Mouse (Mus musculus) adrenal gland, adult 2 months (tissue): ENCODE data around the gene Grk1. TPM values are rescaled to one million over a fixed set of nuclear protein-coding genes. Genes with fewer than 3 reads are reported as not detected.

ENCODE experiments used
- polyA plus RNA-seq: library from polyadenylated mRNA; depleted of rRNA; stranded (reverse); fragments of >200 nt; gene quantifications from 2 replicates; pipeline ENCODE4 v1.2.3, GENCODE M21; 2012; rRNA removed
- total RNA-seq, 2 experiments: library from RNA; stranded (reverse); gene quantifications; 2 replicates each; pipeline ENCODE4 v1.2.3; 2021

Grk1 gene
- total and polyA plus RNA-seq, 3 experiments, result not detected

Other genes with a start within 250 kb of the Grk1 start
- 100 to 1,000 TPM; 476 to 520 TPM for gene Lamp1, start 245.9 kb upstream of the Grk1 start, total RNA-seq
- gene Lamp1, start 245.9 kb upstream of the Grk1 start, polyA plus RNA-seq, result 336 and 366 TPM in 2 replicates
- gene Grtp1, start 204.5 kb upstream of the Grk1 start, total RNA-seq, result 10 to 100 TPM; 10.8 to 16.4 TPM
- gene Grtp1, start 204.5 kb upstream of the Grk1 start, polyA plus RNA-seq, result 10.1 and 12.5 TPM in 2 replicates
- 1 to 10 TPM in 1 of 2 experiments, under 1 TPM in 1; 0.93 to 5.4 TPM for gene Adprhl1, start 150.9 kb upstream of the Grk1 start, total RNA-seq
- gene Adprhl1, start 150.9 kb upstream of the Grk1 start, polyA plus RNA-seq, result 0.38 and 2.0 TPM in 2 replicates
- 10 to 100 TPM; 28.3 to 36.2 TPM for gene Dcun1d2, start 117.0 kb upstream of the Grk1 start, total RNA-seq
- 23.3 and 24.9 TPM in 2 replicates for gene Dcun1d2, start 117.0 kb upstream of the Grk1 start, polyA plus RNA-seq
- gene Tmco3, start 116.9 kb upstream of the Grk1 start, total RNA-seq, result 10 to 100 TPM; 27.1 to 35.5 TPM
- 41.1 and 44.8 TPM in 2 replicates for gene Tmco3, start 116.9 kb upstream of the Grk1 start, polyA plus RNA-seq
- gene Tfdp1, start 66.3 kb upstream of the Grk1 start, total RNA-seq, result 10 to 100 TPM; 62.7 to 67.1 TPM
- 12.6 and 15.3 TPM in 2 replicates for gene Tfdp1, start 66.3 kb upstream of the Grk1 start, polyA plus RNA-seq
- under 1 TPM in 1 of 2 experiments, not detected in 1; 0.69 TPM for gene Atp4b, start 8.3 kb upstream of the Grk1 start, total RNA-seq
- gene Atp4b, start 8.3 kb upstream of the Grk1 start, polyA plus RNA-seq, result 0.43 and 1.2 TPM in 2 replicates
- 1 to 10 TPM in 1 of 2 experiments, under 1 TPM in 1; 0.49 to 1.4 TPM for gene Tmem255b, start 30.1 kb downstream of the Grk1 start, total RNA-seq
- 3.2 and 5.7 TPM in 2 replicates for gene Tmem255b, start 30.1 kb downstream of the Grk1 start, polyA plus RNA-seq
- 100 to 1,000 TPM; 127 to 450 TPM for gene Gas6, start 89.4 kb downstream of the Grk1 start, total RNA-seq
- 260 and 429 TPM in 2 replicates for gene Gas6, start 89.4 kb downstream of the Grk1 start, polyA plus RNA-seq
- gene 1700029H14Rik, start 157.4 kb downstream of the Grk1 start, total RNA-seq, result not detected
- not detected in 2 replicates for gene 1700029H14Rik, start 157.4 kb downstream of the Grk1 start, polyA plus RNA-seq